Mouse (Mus musculus) bone marrow, adult 2 months (tissue): ENCODE data around the gene Slc41a2. TPM values are rescaled to one million over a fixed set of nuclear protein-coding genes. Genes with fewer than 3 reads are reported as not detected.

Experiments used
- H3K27ac ChIP-seq: fragments of 200-500 bp; 2 replicates; pipeline ENCODE4 v1.5.1; 2012; ENCODE audit warnings: low read depth, mild to moderate bottlenecking, control low read depth, inconsistent platforms, low read length; ENCODE audit not compliant: control insufficient read depth, poor library complexity, insufficient read depth
- H3K4me1 ChIP-seq: fragments of 200-500 bp; 2 replicates; pipeline ENCODE4 v1.6.1; 2011; ENCODE audit warnings: low read length; ENCODE audit not compliant: control insufficient read depth, insufficient read depth
- H3K4me3 ChIP-seq: fragments of 200-500 bp; replicated peaks from 2 replicates; pipeline ENCODE3; 2011; ENCODE audit warnings: mild to moderate bottlenecking, low read depth, low read length, control low read depth; ENCODE audit not compliant: control insufficient read depth
- CTCF ChIP-seq: fragments of 200-500 bp; IDR thresholded peaks from 2 replicates; pipeline ENCODE4 v1.5.1; 2011; ENCODE audit warnings: low read length, control low read depth; ENCODE audit not compliant: control insufficient read depth, insufficient read depth
- POLR2A ChIP-seq: fragments of 200-500 bp; IDR thresholded peaks from 2 replicates; pipeline ENCODE4 v1.6.1; 2011; ENCODE audit warnings: low read depth, mild to moderate bottlenecking, control low read depth, low read length, borderline replicate concordance; ENCODE audit not compliant: control insufficient read depth
- WGBS: fragments of 180-500 bp; shearing (Covaris S2); methylation state at CpG from one replicate; pipeline ENCODE4 v1.1.7; 2018; 5-methylcytosine and 5-hydroxymethylcytosine counted together
- polyA plus RNA-seq: library from polyadenylated mRNA; stranded (reverse); fragments of >200 nt; gene quantifications from 2 replicates; pipeline ENCODE4 v1.2.4, GENCODE M21; 2011; ENCODE audit warnings: low replicate concordance; ENCODE audit not compliant: missing spikeins, insufficient read depth, insufficient read length

Gene Slc41a2
- polyA plus RNA-seq, 1 experiment, result 2.0 TPM

DNA sequence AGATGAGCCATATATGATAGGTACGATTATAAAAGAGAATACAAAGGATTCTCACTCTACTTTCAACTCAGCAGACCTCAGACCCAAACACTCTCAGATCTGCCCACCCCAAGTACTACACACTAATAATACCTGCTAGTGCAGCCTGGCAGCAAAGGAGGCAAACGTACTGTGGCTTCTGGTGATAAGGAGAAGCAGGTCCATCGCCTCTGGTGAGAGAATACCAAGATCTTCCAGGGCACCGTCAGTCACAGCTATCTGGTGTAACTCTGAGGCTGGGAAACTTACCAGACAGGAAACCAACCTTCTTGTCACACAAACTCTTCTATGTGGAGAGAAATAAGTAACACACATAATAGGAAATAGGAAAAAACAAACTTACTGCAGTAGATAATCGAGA, 24.6 kb downstream of the Slc41a2 start:
- no peak for TF ChIP-seq CTCF
- no peak for TF ChIP-seq POLR2A
- Histone ChIP-seq H3K4me1 (no peaks in the 10 kb centered on the region; the same call in 1 of the 2 replicates), H3K4me3 (no peak overlapping the region), H3K27ac (no peak overlapping the region)
- 12% methylated on average over 5 of the region's 5 CpGs for WGBS

DNA sequence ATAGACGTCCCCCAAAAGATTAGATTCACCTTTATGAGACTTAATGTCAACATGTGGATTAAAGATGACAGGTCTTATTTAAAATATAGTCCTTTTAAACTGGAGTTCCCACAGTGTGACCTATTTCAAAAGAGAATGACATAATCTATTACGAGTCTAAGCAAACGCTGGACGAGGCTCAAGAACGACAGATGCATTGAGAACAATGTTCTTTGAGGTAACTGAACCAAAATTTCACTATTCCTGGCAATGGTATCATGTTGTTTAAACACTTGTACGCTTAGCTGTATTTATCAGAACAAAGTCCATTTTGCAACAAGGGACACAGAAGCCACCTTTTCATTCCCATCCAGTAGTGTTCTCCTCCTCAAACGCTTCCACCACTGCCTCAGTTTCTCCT, 27.3 kb downstream of the Slc41a2 start:
- Histone ChIP-seq H3K4me1 (no peaks in the 10 kb centered on the region; the same call in 1 of the 2 replicates), H3K4me3 (no peak overlapping the region), H3K27ac (no peak overlapping the region)
- WGBS, result 85% methylated on average over 7 of the region's 7 CpGs
- TF ChIP-seq POLR2A (no peak), CTCF (no peak)

DNA sequence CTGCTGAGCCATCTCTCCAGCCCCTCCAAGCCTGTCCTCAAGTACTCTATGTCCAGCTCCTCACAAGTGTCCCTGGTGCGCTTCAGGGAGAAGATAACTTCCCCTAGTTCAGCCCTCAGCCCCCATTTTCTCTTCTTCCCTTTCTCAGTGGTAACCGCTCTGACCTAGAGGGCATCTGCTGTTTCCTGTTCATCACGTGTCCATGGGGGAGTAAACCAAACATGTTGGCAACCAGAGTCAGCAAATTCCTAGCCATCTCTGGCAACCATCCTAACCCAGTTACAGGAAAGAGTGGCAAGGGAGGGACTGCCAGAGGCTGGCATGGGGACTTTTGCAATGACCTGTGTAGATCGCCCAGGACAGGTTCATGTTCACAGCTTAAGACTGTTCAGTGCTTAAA, 36.0 kb downstream of the Slc41a2 start:
- peaks cover 1% of the 10 kb centered on the region; the same call in 1 of the 2 replicates for H3K4me1 ChIP-seq
- 9% methylated on average over 4 of the region's 4 CpGs for WGBS
- TF ChIP-seq CTCF, result no peak
- TF ChIP-seq POLR2A, result no peak
- H3K4me3 ChIP-seq, result no peak overlapping the region
- no peak overlapping the region for H3K27ac ChIP-seq

DNA sequence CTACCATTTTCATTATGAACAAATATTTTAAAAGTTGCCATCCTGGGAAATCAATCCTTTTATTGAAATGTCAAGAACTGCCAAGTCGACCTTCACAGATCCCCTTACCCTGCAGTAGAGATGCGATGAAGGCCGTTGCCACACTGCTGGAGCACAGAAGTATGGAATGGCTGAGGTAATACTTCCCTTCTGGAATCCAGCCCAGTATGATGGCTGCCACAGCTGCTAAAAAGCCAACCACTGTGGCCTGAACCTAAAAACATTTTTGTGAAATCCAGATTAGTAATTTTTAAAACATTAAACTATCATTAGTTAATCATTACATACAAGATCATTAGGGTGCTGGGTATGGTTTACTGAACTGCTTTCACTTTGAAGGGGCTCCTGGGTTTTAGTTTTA, 36.6 kb downstream of the Slc41a2 start:
- no peak for TF ChIP-seq POLR2A
- TF ChIP-seq CTCF, result no peak
- 33% methylated on average over 3 of the region's 3 CpGs for WGBS

DNA sequence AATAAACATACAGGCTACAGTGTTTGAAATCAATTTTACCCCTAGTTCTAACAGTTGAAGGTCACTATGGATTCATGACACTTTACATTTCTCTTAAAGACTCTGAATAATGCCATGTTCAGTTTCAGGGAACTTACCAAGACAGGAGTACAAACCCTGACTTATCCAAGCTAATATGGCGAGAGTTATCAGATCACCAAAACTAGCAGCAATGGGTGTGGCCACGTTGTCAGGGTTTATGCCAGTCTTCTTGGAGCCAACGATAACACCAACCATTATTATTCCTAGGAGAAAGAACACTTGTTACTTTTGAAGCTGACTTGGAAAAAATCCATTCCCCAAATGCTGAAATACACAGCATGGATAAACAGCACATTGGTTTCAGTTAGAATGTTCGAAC, 40.7 kb downstream of the Slc41a2 start:
- WGBS, result 55% methylated on average over 4 of the region's 4 CpGs
- Histone ChIP-seq H3K27ac (no peak overlapping the region), H3K4me3 (no peak overlapping the region), H3K4me1 (peaks cover 1% of the 10 kb centered on the region; the same call in 1 of the 2 replicates)
- TF ChIP-seq POLR2A (no peak), CTCF (no peak)

More for the DNA sequence above, 36.6 kb downstream of the Slc41a2 start:
- Histone ChIP-seq H3K4me3 (no peak overlapping the region), H3K4me1 (peaks cover 1% of the 10 kb centered on the region; the same call in 1 of the 2 replicates), H3K27ac (no peak overlapping the region)

DNA sequence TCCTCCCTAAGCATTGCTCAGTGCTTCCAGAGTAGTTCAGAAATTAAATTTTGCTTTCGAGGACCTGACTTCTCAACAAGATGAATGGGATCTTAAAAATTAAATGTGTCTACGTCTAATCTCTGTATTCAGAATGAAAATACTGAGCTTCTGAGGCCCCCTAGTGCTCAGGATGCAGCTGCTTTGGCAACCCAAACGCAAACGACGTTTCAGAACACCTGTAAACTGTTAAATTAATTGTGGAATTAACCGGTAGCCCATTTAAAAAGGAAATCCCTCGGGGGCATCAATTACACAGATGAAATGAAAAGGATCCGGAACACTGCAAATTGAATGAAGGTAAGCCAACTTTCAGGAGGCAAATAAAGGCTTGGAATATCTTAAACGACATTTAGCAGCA, 42.9 kb downstream of the Slc41a2 start:
- H3K27ac ChIP-seq, result no peak overlapping the region
- WGBS, result 27% methylated on average over 9 of the region's 9 CpGs

DNA sequence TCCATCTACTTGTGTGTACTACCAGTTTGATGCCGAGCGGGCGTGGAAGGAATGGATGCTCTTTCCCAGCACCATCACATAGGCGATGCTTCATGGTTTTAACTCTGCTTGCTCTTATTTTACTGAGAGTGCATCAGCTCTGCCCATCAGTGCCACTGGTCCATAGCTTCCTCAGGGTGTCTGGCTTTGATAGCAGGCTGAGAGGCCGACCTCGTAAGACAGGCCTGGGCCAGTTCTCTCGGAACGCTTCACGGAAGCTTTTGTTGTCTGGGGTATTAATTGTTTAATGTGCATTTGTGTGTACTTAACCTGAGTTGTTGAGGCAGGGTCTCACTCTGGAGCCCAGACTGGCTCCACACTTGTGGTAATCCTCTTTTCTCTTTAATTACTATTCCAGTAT, 44.3 kb downstream of the Slc41a2 start:
- Histone ChIP-seq H3K4me3 (no peak overlapping the region), H3K4me1 (no peaks in the 10 kb centered on the region), H3K27ac (no peak overlapping the region)
- WGBS, result 89% methylated on average over 9 of the region's 9 CpGs
- TF ChIP-seq CTCF (no peak), POLR2A (no peak)

More for the DNA sequence above, 42.9 kb downstream of the Slc41a2 start:
- TF ChIP-seq CTCF, result no peak
- TF ChIP-seq POLR2A, result no peak
- Histone ChIP-seq H3K4me3 (no peak overlapping the region), H3K4me1 (no peaks in the 10 kb centered on the region)

DNA sequence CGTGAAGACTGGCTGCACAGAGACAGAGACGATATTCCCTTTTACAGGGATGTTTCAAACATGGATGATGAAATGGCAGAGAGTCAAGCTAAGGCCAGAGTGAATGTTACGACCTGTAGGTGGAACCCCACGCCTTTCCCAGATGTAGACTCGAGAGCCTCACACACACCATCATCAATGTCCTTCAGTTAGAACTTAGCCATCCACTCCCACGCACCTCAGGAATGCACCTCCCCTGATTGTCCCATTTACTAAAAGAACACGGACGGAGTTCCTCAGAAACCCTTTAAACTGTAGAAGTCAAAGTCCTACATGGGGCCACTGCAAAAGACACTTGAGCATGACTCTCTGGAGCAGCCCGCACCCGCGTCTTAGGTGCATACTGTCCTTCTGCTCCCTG, 46.0 kb downstream of the Slc41a2 start:
- Histone ChIP-seq H3K4me1 (no peaks in the 10 kb centered on the region), H3K4me3 (no peak overlapping the region), H3K27ac (no peak overlapping the region)
- WGBS, result 81% methylated on average over 11 of the region's 11 CpGs
- TF ChIP-seq CTCF (no peak), POLR2A (no peak)

DNA sequence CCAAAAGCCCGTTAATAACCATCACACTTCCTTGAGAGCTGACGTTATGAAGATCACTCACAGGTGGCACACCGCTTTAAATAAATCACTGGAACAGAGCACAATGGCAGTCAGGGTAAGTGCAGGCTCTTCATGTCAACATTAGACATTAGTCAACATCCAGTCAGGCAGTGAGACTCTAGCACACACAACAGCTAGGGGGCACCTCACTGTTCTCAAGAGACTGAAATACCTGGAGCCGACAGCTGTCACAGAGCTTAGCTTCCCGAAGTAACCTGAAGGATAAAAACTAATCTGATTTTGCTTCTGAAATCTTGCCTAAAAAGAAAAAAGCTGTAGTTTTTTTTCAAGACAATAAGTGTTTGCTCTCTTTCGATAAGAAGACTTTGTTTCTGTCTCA, 49.9 kb downstream of the Slc41a2 start:
- H3K4me1 ChIP-seq, result no peaks in the 10 kb centered on the region
- no peak overlapping the region for H3K4me3 ChIP-seq
- 77% methylated on average over 6 of the region's 6 CpGs for WGBS
- no peak overlapping the region for H3K27ac ChIP-seq
- no peak for TF ChIP-seq POLR2A
- TF ChIP-seq CTCF, result no peak
